Mouse (Mus musculus) liver, embryonic 14.5 days (tissue): ENCODE results near the gene Sh2b2. TPM values are rescaled to one million over a fixed set of nuclear protein-coding genes. Genes with fewer than 3 reads are reported as not detected.

ENCODE experiments used
- ATAC-seq: fragments of 200-750 bp; cut with Nextera tagmentation; 2 replicates; pipeline ENCODE4 v1.8.0; 2017; ENCODE audit warnings: moderate number of reproducible peaks, mild to moderate bottlenecking, moderate library complexity; ENCODE audit not compliant: insufficient read depth
- DNase-seq, 3 experiments: peaks; one replicate each; pipeline ENCODE4 v3.0.0-alpha.2; 2012 to 2013; ENCODE audit warnings: low read depth in 3 of 3, low spot score in 3 of 3
- H3K27ac ChIP-seq: fragments of 300-500 bp; sonication (generic); 2 replicates; pipeline ENCODE4 v1.5.1; 2014; ENCODE audit warnings: moderate library complexity, mild to moderate bottlenecking, control low read depth, inconsistent platforms
- H3K27me3 ChIP-seq: fragments of 300-500 bp; sonication (generic); 2 replicates; pipeline ENCODE4 v1.6.1; 2014; ENCODE audit warnings: mild to moderate bottlenecking, low read length, moderate library complexity; ENCODE audit not compliant: control insufficient read depth, insufficient read depth
- H3K36me3 ChIP-seq: fragments of 300-500 bp; sonication (generic); replicated peaks from 2 replicates; pipeline ENCODE4 v1.6.1; 2014; ENCODE audit warnings: low read depth; ENCODE audit not compliant: control insufficient read depth, insufficient read depth
- H3K4me1 ChIP-seq, 2 experiments: fragments of 200-500 bp in 1 of 2; fragments of 300-500 bp in 1 of 2; sonication (generic) in 1 of 2; replicated peaks; 2 replicates each; pipeline ENCODE4 v1.6.1; 2012 to 2014; ENCODE audit warnings: antibody characterized with exemption in 1 of 2, inconsistent platforms in 1 of 2, low read length in 1 of 2; ENCODE audit not compliant: control insufficient read depth in 2 of 2, insufficient read depth in 2 of 2
- H3K4me2 ChIP-seq: fragments of 300-500 bp; sonication (generic); 2 replicates; pipeline ENCODE4 v1.6.1; 2014; ENCODE audit warnings: low read depth, mild to moderate bottlenecking, control low read depth, moderate library complexity
- H3K4me3 ChIP-seq, 2 experiments: fragments of 200-500 bp in 1 of 2; fragments of 300-500 bp in 1 of 2; sonication (generic) in 1 of 2; 2 replicates each; pipeline ENCODE4 v1.5.1; 2012 to 2014; ENCODE audit warnings: low read depth in 2 of 2, low read length in 2 of 2, mild to moderate bottlenecking in 2 of 2, control low read depth in 1 of 2, inconsistent platforms in 1 of 2, moderate library complexity in 1 of 2; ENCODE audit not compliant: insufficient read depth in 1 of 2
- H3K9ac ChIP-seq: fragments of 300-500 bp; sonication (generic); replicated peaks from 2 replicates; pipeline ENCODE4 v1.6.1; 2014; ENCODE audit warnings: mild to moderate bottlenecking, control low read depth, moderate library complexity
- H3K9me3 ChIP-seq: fragments of 300-500 bp; sonication (generic); 2 replicates; pipeline ENCODE4 v1.6.1; 2016; ENCODE audit warnings: low read length, mixed read lengths; ENCODE audit not compliant: control insufficient read depth
- CTCF ChIP-seq: IDR thresholded peaks from 2 replicates; pipeline ENCODE4 v1.5.1; 2016; ENCODE audit warnings: antibody characterized with exemption, low read depth, control low read depth
- EP300 ChIP-seq: IDR thresholded peaks from 2 replicates; pipeline ENCODE4 v1.6.1; 2016; ENCODE audit warnings: antibody characterized with exemption, low read depth
- WGBS: fragments of 180-500 bp; shearing (Covaris S2); extraction: QIAGEN DNeasy Blood & Tissue Kit; methylation state at CpG from one replicate; pipeline ENCODE4 v1.1.7; 2014; ENCODE audit not compliant: insufficient replicate concordance; 5-methylcytosine and 5-hydroxymethylcytosine counted together
- polyA plus RNA-seq, 2 experiments: library from polyadenylated mRNA; depleted of rRNA in 1 of 2; stranded (reverse) in 1 of 2; unstranded in 1 of 2; fragments of >200 nt; fragmentation: Nextera tagmentation in 1 of 2; extraction: Ambion mirVana in 1 of 2; gene quantifications; 2 replicates each; pipeline versions ENCODE4 v1.2.1 to v1.2.3; 2012 to 2014

Sh2b2 gene
- polyA plus RNA-seq, 2 experiments, result 1.5 to 1.8 TPM

DNA sequence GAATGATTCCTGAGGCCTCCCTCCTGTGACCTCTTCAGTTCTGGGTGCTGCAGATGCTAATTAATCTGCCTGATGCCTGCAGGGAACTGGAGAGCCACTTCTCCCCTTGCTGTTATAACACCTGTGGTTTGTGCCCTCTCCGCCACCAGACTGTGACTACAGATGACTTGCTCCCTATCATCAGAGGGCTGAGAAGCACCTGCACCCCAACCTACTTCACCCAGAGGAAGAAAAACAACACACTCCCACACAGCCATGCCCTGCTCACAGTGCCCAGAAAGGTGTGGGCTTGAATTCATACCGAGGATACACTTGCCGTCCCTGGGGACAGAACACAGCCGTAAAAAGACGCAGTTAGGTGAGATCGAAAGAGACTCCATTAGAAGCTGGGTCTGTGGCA, 5.2 kb downstream of the Sh2b2 start:
- 68% methylated on average over 6 of the region's 6 CpGs for WGBS
- TF ChIP-seq CTCF, result no peak
- no peak for TF ChIP-seq EP300
- peaks cover 9% of the 10 kb centered on the region for H3K27me3 ChIP-seq
- no peak overlapping the region for H3K4me2 ChIP-seq
- ATAC-seq, result no peak
- 0 out of 4 replicates have a peak, but pooled peaks cover 0 to 3% of the 10 kb centered on the region in 2 experiments for H3K4me1 ChIP-seq
- DNase-seq, result no peak
- H3K9ac ChIP-seq, result no peak overlapping the region
- H3K9me3 ChIP-seq, result no peaks in the 10 kb centered on the region
- H3K36me3 ChIP-seq, result no peaks in the 10 kb centered on the region
- no peak overlapping the region for H3K4me3 ChIP-seq
- no peak overlapping the region for H3K27ac ChIP-seq

- peaks cover 9% of the 10 kb centered on the region for H3K27me3 ChIP-seq
These were observed 6.0 kb downstream of the Sh2b2 start for GRCm38 (mm10) chr5:136240381-136240780.

DNA sequence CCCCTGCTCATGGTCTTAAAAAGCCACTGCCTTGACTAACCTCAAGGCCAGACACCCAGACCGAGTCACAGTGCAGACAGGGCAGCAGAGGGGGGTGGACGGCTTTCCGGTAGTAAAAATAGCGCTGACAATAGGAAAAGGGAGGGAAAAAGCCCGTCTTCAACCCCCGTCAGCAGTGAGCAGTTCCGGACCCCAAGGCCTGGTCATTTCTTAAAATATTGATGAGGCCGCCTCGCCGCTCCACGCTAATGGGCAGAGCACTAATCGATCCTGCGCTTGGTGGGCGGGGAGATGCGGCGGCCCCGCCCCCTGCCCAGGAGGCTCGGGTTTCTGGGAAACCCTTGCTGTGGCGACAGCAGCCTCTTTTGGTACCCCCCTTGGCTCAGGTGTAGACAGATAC, 8.7 kb downstream of the Sh2b2 start:
- H3K9ac ChIP-seq, result no peak overlapping the region
- WGBS, result 2% methylated on average over 19 of the region's 19 CpGs

More at GRCm38 (mm10) chr5:136240381-136240780, 6.0 kb downstream of the Sh2b2 start:
- Histone ChIP-seq H3K9ac (no peak overlapping the region), H3K4me3 (no peak overlapping the region), H3K4me2 (no peak overlapping the region), H3K9me3 (no peaks in the 10 kb centered on the region), H3K36me3 (no peaks in the 10 kb centered on the region), H3K27ac (no peak overlapping the region), H3K4me1 (0 out of 4 replicates have a peak, but pooled peaks cover 0 to 3% of the 10 kb centered on the region in 2 experiments)
- WGBS, result 65% methylated on average over 1 of the region's 1 CpGs
- ATAC-seq (no peak), DNase-seq (no peak)
- no peak for TF ChIP-seq EP300
- no peak for TF ChIP-seq CTCF

GRCm38 (mm10) chr5:136236611-136237010, 9.7 kb downstream of the Sh2b2 start:
- no peaks in the 10 kb centered on the region for H3K4me1 ChIP-seq
- H3K4me3 ChIP-seq, result no peak overlapping the region
- H3K36me3 ChIP-seq, result no peaks in the 10 kb centered on the region
- no peaks in the 10 kb centered on the region for H3K9me3 ChIP-seq
- DNase-seq, result no peak
- no peak for TF ChIP-seq CTCF
- TF ChIP-seq EP300, result no peak
- 63% methylated on average over 5 of the region's 5 CpGs for WGBS
- no peak for ATAC-seq
- H3K27me3 ChIP-seq, result no peaks in the 10 kb centered on the region; the same call in 1 of the 2 replicates
- H3K27ac ChIP-seq, result no peak overlapping the region
- no peak overlapping the region for H3K4me2 ChIP-seq
- no peak overlapping the region for H3K9ac ChIP-seq

More for the DNA sequence above, 8.7 kb downstream of the Sh2b2 start:
- Histone ChIP-seq H3K4me3 (peak overlapping the region in 1 of 2 experiments; percentile 10; a peak in 1 of 4 replicates), H3K9me3 (no peaks in the 10 kb centered on the region), H3K27me3 (no peaks in the 10 kb centered on the region; the same call in 1 of the 2 replicates), H3K36me3 (no peaks in the 10 kb centered on the region), H3K27ac (no peak overlapping the region), H3K4me1 (no peaks in the 10 kb centered on the region), H3K4me2 (peak overlapping the region; percentile 44)
- TF ChIP-seq EP300 (no peak), CTCF (no peak)
- no peak for DNase-seq
- ATAC-seq, result no peak

DNA sequence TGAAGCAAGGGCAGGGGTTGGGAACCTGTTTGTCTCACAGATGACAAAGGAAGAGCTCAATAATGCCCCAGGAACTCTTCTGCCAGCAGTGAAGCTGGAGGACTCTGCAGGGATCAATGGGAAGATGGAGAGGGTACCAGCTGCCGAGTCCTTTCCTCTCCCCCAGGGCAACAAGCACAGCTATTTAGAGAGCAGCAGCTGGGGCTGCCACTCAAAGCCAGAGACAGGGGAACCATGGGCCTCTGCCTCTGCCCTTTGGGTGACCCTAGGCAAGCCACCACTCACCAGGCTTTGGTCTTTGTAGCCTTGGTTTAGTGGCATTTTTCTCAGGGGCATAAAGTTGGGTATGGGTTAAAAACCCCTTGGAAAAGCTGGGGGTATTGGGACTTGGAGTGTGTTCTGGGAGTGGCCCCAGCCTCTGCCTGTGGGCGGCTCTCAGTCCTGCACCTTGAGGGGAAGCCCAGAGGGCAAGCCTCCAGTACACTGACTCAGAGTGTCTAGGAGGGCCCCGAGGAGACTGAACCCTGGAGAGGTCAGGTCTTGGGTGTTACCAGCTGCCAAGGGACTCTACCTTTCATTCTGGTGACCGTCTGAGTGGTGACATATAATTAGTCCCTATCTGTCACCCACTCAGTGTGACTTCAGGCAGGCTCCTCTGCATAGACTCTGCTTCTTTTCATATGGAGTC, 15.9 kb downstream of the Sh2b2 start:
- Histone ChIP-seq H3K9ac (no peak overlapping the region), H3K9me3 (no peaks in the 10 kb centered on the region), H3K27ac (no peak overlapping the region), H3K36me3 (no peaks in the 10 kb centered on the region), H3K4me3 (no peak overlapping the region), H3K27me3 (no peaks in the 10 kb centered on the region), H3K4me2 (no peak overlapping the region), H3K4me1 (no peaks in the 10 kb centered on the region)
- WGBS, result 53% methylated on average over 4 of the region's 4 CpGs
- DNase-seq, result no peak
- no peak for TF ChIP-seq EP300
- TF ChIP-seq CTCF, result no peak
- no peak for ATAC-seq
